Mouse (Mus musculus) kidney, embryonic 16.5 days (tissue): ENCODE data around the gene Txndc2. TPM values are rescaled to one million over a fixed set of nuclear protein-coding genes. Genes with fewer than 3 reads are reported as not detected.

Experiments
- ATAC-seq: fragments of 200-750 bp; cut with Nextera tagmentation; 2 replicates; pipeline ENCODE4 v1.8.0; 2017; ENCODE audit warnings: moderate TSS enrichment; ENCODE audit not compliant: low FRiP score, low TSS enrichment
- H3K27ac ChIP-seq: fragments of 300-500 bp; sonication (generic); 2 replicates; pipeline ENCODE4 v1.5.1; 2014; ENCODE audit warnings: low read length
- H3K27me3 ChIP-seq: fragments of 300-500 bp; sonication (generic); 2 replicates; pipeline ENCODE4 v1.6.1; 2014; ENCODE audit warnings: low read length, control low read depth, mixed read lengths; ENCODE audit not compliant: insufficient read depth
- H3K36me3 ChIP-seq: fragments of 300-500 bp; sonication (generic); 2 replicates; pipeline ENCODE4 v1.6.1; 2014; ENCODE audit warnings: low read length, control low read depth, mixed read lengths; ENCODE audit not compliant: insufficient read depth
- H3K4me1 ChIP-seq: fragments of 300-500 bp; sonication (generic); 2 replicates; pipeline ENCODE4 v1.6.1; 2014; ENCODE audit warnings: low read length, control low read depth, mixed read lengths; ENCODE audit not compliant: insufficient read depth
- H3K4me2 ChIP-seq: fragments of 300-500 bp; sonication (generic); replicated peaks from 2 replicates; pipeline ENCODE4 v1.6.1; 2014; ENCODE audit warnings: low read depth, low read length
- H3K4me3 ChIP-seq: fragments of 300-500 bp; sonication (generic); 2 replicates; pipeline ENCODE4 v1.5.1; 2014; ENCODE audit warnings: mild to moderate bottlenecking, low read length
- H3K9ac ChIP-seq: fragments of 300-500 bp; sonication (generic); replicated peaks from 2 replicates; pipeline ENCODE4 v1.6.1; 2014; ENCODE audit warnings: low read length
- H3K9me3 ChIP-seq: fragments of 300-500 bp; sonication (generic); 2 replicates; pipeline ENCODE4 v1.6.1; 2016; ENCODE audit warnings: low read length, control low read depth
- WGBS: fragments of 180-500 bp; shearing (Covaris S2); extraction: QIAGEN DNeasy Blood & Tissue Kit; methylation state at CpG from one replicate; pipeline ENCODE4 v1.1.7; 2014; 5-methylcytosine and 5-hydroxymethylcytosine counted together
- polyA plus RNA-seq: library from polyadenylated mRNA; unstranded; fragments of >200 nt; fragmentation: Nextera tagmentation; extraction: Ambion mirVana; gene quantifications from 2 replicates; pipeline ENCODE4 v1.2.1, GENCODE M21; 2015

The Txndc2 gene
- polyA plus RNA-seq, 1 experiment from 2014 or later: 0.09 TPM

DNA sequence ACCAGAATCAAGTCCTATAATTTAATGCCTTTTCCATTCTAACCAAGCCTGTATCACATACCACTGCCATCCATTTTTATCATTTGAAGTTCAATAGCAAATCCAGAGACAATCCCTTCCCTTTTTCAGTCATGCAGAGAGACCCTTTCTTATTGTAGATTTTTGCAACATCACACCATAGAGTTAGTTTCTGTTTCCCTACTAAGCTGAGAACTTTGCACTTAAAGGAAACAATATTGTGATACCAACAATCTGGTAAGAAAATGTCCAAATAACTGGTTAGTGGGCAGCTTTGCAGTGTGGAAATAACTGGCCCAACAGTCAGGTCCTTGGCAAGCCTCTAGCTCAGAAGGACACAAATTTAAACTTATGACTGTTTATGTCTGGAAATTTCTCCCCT is 37.1 kb downstream of the Txndc2 start:
- Histone ChIP-seq H3K27me3 (no peaks in the 10 kb centered on the region), H3K4me3 (no peak overlapping the region), H3K4me1 (peaks cover 42% of the 10 kb centered on the region), H3K36me3 (no peaks in the 10 kb centered on the region), H3K9ac (no peak overlapping the region), H3K4me2 (no peak overlapping the region), H3K27ac (no peak overlapping the region), H3K9me3 (no peaks in the 10 kb centered on the region)
- no peak for ATAC-seq

DNA sequence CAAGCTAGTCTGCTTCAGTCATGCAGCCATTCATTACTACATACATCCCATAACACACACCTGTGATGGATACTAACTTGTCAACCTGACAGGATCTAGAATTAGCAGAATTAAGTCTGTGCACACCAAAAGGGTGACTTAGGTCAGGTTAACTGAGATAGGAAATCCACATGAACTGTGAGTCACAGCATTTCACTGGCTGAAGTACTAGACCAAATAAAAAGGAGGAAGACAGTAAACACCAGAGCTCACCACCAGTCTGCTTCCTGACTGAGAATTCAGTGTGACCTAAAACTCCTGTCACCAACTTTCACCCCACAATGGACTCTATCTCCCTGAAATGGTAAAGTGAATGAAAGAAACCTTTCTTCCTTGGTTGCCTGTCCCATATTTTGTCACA is 37.7 kb downstream of the Txndc2 start:
- Histone ChIP-seq H3K9me3 (no peaks in the 10 kb centered on the region), H3K27me3 (no peaks in the 10 kb centered on the region), H3K4me3 (no peak overlapping the region), H3K9ac (no peak overlapping the region), H3K4me1 (peaks cover 38% of the 10 kb centered on the region), H3K27ac (no peak overlapping the region), H3K4me2 (no peak overlapping the region), H3K36me3 (no peaks in the 10 kb centered on the region)
- no peak for ATAC-seq

GRCm38 (mm10) chr17:65597857-65598486 is 44.0 kb downstream of the Txndc2 start:
- 79% methylated on average over 3 of the region's 3 CpGs for WGBS
- H3K9me3 ChIP-seq: no peaks in the 10 kb centered on the region
- no peak overlapping the region for H3K9ac ChIP-seq
- H3K4me3 ChIP-seq: no peak overlapping the region
- no peak overlapping the region for H3K4me2 ChIP-seq
- peaks cover 1% of the 10 kb centered on the region; the same call in 1 of the 2 replicates for H3K36me3 ChIP-seq
- H3K4me1 ChIP-seq: peaks cover 27% of the 10 kb centered on the region
- no peak overlapping the region for H3K27ac ChIP-seq
- no peaks in the 10 kb centered on the region for H3K27me3 ChIP-seq
- no peak for ATAC-seq

GRCm38 (mm10) chr17:65594687-65595086 is 47.3 kb downstream of the Txndc2 start:
- H3K27me3 ChIP-seq: no peaks in the 10 kb centered on the region
- H3K27ac ChIP-seq: no peak overlapping the region
- H3K4me1 ChIP-seq: peaks cover 21% of the 10 kb centered on the region
- H3K4me2 ChIP-seq: no peak overlapping the region
- 83% methylated on average over 8 of the region's 8 CpGs for WGBS
- no peak overlapping the region for H3K9ac ChIP-seq
- ATAC-seq: no peak
- H3K4me3 ChIP-seq: no peak overlapping the region
- H3K9me3 ChIP-seq: no peaks in the 10 kb centered on the region
- peaks cover 18% of the 10 kb centered on the region for H3K36me3 ChIP-seq

Other genes starting within 250 kb of the Txndc2 start
- gene Tmem232, start 101.4 kb downstream of the Txndc2 start, polyA plus RNA-seq: 0.07 TPM in 1 of 2 replicates, not detected in the other
- gene Vapa, start 28.6 kb downstream of the Txndc2 start, polyA plus RNA-seq: 160 and 165 TPM in 2 replicates
- gene Rab31, start 130.6 kb upstream of the Txndc2 start, polyA plus RNA-seq: 37.8 and 38.4 TPM in 2 replicates
- gene Ppp4r1, start 140.4 kb upstream of the Txndc2 start, polyA plus RNA-seq: 46.6 TPM in 2 replicates
- 68.7 and 71.0 TPM in 2 replicates for gene Ralbp1, start 243.6 kb upstream of the Txndc2 start, polyA plus RNA-seq